Mouse (Mus musculus): Measurements from ENCODE around the gene Dbn1. TPM values are rescaled to one million over a fixed set of nuclear protein-coding genes. Genes with fewer than 3 reads are reported as not detected.

Dbn1 gene
- 103 and 109 TPM in 2 replicates for polyA plus RNA-seq (2015; fragmentation: Nextera tagmentation; extraction: Ambion mirVana)

DNA sequence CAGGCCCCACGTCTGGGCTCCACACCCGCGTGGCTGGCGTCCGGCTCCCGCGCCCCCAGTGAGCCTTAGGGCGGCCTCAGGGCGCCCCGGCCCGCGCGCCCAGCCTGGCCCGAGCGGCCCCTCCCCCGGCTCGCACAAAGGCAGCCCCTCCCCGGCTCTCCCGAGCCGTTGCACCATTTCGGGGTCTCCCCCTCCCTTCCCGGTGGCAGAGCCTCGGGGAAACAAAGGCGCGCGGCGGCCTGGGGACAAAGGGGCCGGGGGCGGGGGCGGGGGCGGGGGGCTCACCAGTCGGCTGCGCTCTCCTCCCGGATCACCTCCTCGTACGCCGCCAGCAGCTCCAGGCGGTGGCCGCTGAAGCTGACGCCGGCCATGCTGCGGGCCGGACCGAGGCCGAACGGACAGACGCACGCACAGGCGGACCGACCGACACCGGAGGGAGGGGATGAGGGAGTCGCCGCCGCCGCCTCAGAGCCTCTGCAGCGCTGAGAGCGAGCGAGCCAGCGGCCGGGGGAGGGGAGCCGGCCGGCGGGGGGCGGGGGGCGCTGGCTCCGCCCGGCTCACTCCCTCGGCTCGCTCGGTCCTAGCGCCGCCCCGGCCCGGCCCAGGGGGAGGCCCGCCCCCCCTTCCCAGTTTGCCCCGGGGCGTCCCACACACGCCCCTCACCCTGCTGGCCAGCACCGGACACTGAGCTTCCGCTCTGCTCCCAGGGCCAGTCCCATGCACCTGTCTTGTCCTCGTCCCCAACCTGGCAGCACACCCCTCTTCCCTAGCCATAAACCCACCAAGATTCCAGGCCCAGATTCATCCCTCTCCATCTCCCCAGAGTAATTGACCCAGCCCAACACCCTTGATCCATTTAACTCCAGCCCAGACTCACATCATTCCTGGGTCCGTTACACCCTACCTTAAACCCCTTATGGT is at the start of gene Dbn1:
TSS of gene Dbn1 (minus strand) at position 534 of the 921 bp plus-strand sequence.
- Histone ChIP-seq H3K9me3 (no peaks in the 10 kb centered on the region), H3K27ac (peak within 1 kb of the TSS; percentile 83), H3K36me3 (no peaks in the 10 kb centered on the region), H3K4me2 (replicated peaks) (peak within 1 kb of the TSS; percentile 82), H3K4me3 (replicated peaks) (peak within 1 kb of the TSS; percentile 73), H3K9ac (peak within 1 kb of the TSS; percentile 96), H3K27me3 (replicated peaks) (no peaks in the 10 kb centered on the region), H3K4me1 (replicated peaks) (peaks cover 51% of the 10 kb centered on the region)
- ATAC-seq: peak; percentile 86
- WGBS: 1% methylated on average over 75 of the region's 83 CpGs

DNA sequence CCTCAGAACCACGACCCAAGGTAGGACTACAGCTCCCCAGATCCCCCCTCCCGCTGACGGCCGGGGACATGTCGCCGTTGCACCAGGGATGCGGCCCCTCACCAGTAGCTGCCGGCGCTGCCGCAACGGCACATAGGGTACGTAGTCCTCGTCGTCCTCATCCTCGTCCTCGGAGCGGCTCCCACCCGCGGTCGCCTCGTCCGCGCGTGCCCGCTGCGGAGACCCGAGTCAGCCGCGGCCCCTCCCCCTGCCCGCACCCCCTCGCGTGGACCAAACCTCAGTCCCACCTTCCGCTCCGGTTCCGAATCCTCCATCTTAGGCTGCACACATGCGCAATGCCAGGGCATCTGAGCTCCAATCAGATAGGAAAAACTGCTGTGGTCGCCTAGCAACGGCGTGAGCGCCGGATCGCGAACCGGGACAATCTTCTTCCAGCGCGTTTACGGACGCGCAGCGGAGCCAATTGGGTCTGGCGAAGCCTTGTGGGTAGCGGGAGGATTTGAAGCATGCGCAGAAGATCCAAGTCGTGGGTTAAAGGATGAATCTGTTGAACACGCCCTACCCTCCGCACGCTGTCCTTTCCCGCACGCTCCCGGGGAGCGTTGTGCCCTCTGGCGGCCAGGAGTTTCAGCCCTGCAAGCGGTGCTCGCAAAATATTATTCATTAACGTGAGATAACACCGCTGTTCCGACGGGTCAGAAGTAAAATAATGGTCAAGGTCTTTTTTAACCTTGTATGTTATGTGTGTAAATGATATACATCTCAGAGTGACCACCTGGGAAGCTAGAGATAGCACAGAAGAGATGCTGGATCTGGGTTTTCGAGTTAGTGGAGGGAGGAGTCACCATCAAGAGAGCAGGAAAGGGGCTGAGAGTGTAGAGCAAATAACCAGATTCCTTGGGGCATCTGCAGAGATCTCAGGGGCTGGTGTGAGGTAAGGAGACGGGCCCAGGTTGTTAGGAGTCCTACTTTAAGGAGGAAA is 48.6 kb upstream of the Dbn1 start, which contains the start of gene Ddx41:
TSS of gene Ddx41 (minus strand) at position 465 of the 982 bp plus-strand sequence.
- no peaks in the 10 kb centered on the region for H3K27me3 ChIP-seq (replicated peaks)
- H3K27ac ChIP-seq: 0 out of 2 replicates have a peak within 1 kb of the TSS, but pooled peaks have one; percentile 56
- H3K4me2 ChIP-seq (replicated peaks): peak within 1 kb of the TSS; percentile 87
- H3K36me3 ChIP-seq: peaks cover 41% of the 10 kb centered on the region
- peak; percentile 99 for ATAC-seq
- peaks cover 8% of the 10 kb centered on the region for H3K4me1 ChIP-seq (replicated peaks)
- peak within 1 kb of the TSS; percentile 84 for H3K9ac ChIP-seq
- peak within 1 kb of the TSS; percentile 94 for H3K4me3 ChIP-seq (replicated peaks)
- no peaks in the 10 kb centered on the region for H3K9me3 ChIP-seq
- WGBS: under 1% methylated on average over 70 of the region's 70 CpGs

- ATAC-seq: no peak; the same call in 1 of the 2 replicates
- peaks cover 39% of the 10 kb centered on the region for H3K36me3 ChIP-seq
- H3K27ac ChIP-seq: 0 out of 2 replicates have a peak overlapping the region, but pooled peaks have one; percentile 56
- peak overlapping the region; percentile 87 for H3K4me2 ChIP-seq (replicated peaks)
- H3K27me3 ChIP-seq (replicated peaks): no peaks in the 10 kb centered on the region
- no peaks in the 10 kb centered on the region for H3K9me3 ChIP-seq
- H3K9ac ChIP-seq: peak overlapping the region; percentile 84
- WGBS: 17% methylated on average over 17 of the region's 17 CpGs
- peaks cover 8% of the 10 kb centered on the region for H3K4me1 ChIP-seq (replicated peaks)
- H3K4me3 ChIP-seq (replicated peaks): peak overlapping the region; percentile 94
Measured at GRCm38 (mm10) chr13:55535796-55536193, 47.9 kb upstream of the Dbn1 start.

- Histone ChIP-seq H3K27me3 (replicated peaks) (no peaks in the 10 kb centered on the region), H3K4me3 (replicated peaks) (peak overlapping the region; percentile 94), H3K36me3 (peaks cover 44% of the 10 kb centered on the region), H3K9ac (no peak overlapping the region), H3K9me3 (no peaks in the 10 kb centered on the region), H3K4me2 (replicated peaks) (peak overlapping the region; percentile 87), H3K4me1 (replicated peaks) (peaks cover 8% of the 10 kb centered on the region), H3K27ac (no peak overlapping the region)
- no peak for ATAC-seq
- WGBS: 92% methylated on average over 15 of the region's 15 CpGs
Measured at GRCm38 (mm10) chr13:55535191-55535590, 47.3 kb upstream of the Dbn1 start.

- ATAC-seq: no peak
- H3K4me1 ChIP-seq (replicated peaks): no peaks in the 10 kb centered on the region
- H3K27me3 ChIP-seq (replicated peaks): no peaks in the 10 kb centered on the region
- WGBS: 74% methylated on average over 8 of the region's 8 CpGs
- no peak within 1 kb of the TSS for H3K27ac ChIP-seq
- H3K4me3 ChIP-seq (replicated peaks): no peak within 1 kb of the TSS
- no peaks in the 10 kb centered on the region for H3K9me3 ChIP-seq
- no peak within 1 kb of the TSS for H3K9ac ChIP-seq
- H3K4me2 ChIP-seq (replicated peaks): no peak within 1 kb of the TSS
- peaks cover 39% of the 10 kb centered on the region; the same call in 1 of the 2 replicates for H3K36me3 ChIP-seq
Measured at GRCm38 (mm10) chr13:55529198-55529915, 41.4 kb upstream of the Dbn1 start, which contains the start of gene Dok3. Gene Dok3 (minus strand): TSS chr13:55529296.

DNA sequence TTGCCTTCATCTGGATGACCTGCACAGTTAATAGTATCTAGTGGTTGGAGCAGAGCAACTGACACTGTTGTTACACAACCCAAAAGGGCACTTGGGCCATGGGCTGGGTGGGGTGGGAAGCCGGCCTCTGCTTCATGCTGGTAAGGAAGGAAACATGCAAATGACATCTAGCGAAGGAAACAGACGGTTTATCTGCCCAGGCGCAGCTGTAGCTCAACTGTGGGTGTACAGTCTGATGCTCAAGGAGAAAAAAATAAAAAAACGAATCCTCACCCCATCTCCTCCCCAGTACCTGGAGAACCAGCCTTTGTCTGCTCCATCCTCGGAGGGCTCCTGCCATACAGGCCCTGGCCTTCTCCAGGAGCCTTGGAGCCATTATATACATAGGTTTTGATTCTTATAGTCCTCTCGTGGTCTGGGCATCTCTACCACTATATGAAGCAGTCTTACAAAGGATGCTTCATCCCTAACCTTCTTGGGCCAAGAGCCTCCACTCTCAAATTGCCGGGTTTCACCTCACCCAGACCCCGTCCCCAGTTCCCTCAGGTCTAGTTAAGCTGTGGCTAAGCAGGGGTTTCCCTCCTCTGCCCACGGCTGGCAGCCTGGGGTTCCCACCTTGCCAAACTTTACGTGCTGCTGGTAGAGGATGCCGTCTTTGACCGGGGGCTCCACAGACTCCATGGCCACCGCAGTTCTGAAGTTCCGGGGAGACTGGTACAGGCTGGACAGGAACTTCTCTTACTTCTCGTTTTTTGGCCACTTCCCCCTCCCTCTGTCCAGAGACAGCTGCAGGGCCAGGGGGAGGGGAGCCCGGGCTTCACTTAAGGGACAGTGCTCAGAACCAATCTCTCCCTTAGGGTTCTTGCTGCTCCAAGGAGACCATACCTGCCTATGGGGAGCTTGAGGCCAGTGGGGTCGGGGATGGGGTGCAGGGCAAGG is 40.2 kb upstream of the Dbn1 start:
- Histone ChIP-seq H3K27ac (no peak overlapping the region), H3K36me3 (peaks cover 30% of the 10 kb centered on the region; the same call in 1 of the 2 replicates), H3K4me1 (replicated peaks) (no peaks in the 10 kb centered on the region; the same call in 1 of the 2 replicates), H3K9ac (no peak overlapping the region), H3K4me2 (replicated peaks) (no peak overlapping the region), H3K4me3 (replicated peaks) (no peak overlapping the region), H3K27me3 (replicated peaks) (no peaks in the 10 kb centered on the region), H3K9me3 (no peaks in the 10 kb centered on the region)
- 78% methylated on average over 18 of the region's 18 CpGs for WGBS
- no peak for ATAC-seq

DNA sequence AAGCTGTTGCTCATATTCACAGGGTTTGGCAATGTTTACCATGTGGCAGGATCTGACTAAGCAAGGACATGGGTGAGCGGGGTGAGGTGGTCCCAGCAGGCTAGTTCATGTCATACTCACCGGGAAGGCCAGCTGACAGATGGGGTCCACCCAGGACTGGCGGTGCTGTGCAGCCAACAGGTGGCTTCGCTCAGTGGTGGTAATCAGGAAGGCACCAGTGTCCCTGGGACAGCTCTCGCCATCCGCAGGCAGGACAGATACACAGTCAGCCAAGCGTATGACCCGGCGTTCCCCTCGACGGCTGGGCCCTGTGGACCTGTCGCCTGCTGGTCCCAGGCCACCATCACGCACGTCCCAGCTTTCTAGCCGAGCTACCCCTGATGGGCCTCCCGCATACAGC is 39.3 kb upstream of the Dbn1 start:
- ATAC-seq: no peak
- WGBS: 89% methylated on average over 16 of the region's 16 CpGs
- Histone ChIP-seq H3K36me3 (peaks cover 25% of the 10 kb centered on the region; the same call in 1 of the 2 replicates), H3K4me2 (replicated peaks) (no peak overlapping the region), H3K9me3 (no peaks in the 10 kb centered on the region), H3K4me1 (replicated peaks) (no peaks in the 10 kb centered on the region; the same call in 1 of the 2 replicates), H3K9ac (no peak overlapping the region), H3K27ac (no peak overlapping the region), H3K27me3 (replicated peaks) (no peaks in the 10 kb centered on the region), H3K4me3 (replicated peaks) (no peak overlapping the region)

DNA sequence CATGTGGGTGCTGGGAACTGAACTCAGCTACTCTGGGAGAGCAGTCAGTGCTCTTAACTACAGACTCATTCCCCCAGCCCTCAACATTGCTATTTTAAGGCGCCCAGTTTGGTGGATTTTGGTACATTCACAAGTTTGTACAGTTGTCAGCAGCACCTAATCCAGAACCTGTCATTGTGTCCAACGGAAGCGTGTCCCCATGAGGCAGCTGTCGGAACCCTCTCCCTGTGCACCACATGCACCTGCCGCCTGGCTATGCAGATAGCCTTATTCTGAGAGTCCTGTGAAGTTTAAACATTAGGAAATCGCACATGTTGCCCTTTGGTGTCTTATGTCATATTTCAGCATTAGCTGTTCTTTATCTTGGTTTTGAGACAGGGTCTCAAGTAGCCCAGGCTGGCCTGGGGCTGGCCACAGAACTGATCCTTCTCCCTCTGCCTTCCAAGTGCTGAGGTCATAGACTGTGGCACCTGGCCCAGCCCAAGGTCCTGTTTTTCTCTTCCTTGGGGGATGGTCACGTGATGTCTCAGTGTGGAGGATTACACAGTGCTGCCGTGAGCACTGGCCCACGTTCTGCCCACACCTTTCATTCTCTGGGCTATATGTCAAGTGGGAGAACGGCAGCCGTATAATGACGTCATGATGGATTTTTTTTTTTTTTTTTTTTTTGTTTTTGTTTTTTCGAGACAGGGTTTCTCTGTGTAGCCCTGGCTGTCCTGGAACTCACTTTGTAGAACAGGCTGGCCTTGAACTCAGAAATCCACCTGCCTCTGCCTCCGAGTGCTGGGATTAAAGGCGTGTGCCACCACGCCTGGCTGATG is 38.0 kb upstream of the Dbn1 start:
- Histone ChIP-seq H3K27ac (no peak overlapping the region), H3K9ac (no peak overlapping the region), H3K4me2 (replicated peaks) (no peak overlapping the region), H3K27me3 (replicated peaks) (no peaks in the 10 kb centered on the region), H3K4me1 (replicated peaks) (no peaks in the 10 kb centered on the region; the same call in 1 of the 2 replicates), H3K9me3 (no peaks in the 10 kb centered on the region), H3K36me3 (peaks cover 15% of the 10 kb centered on the region; the same call in 1 of the 2 replicates), H3K4me3 (replicated peaks) (no peak overlapping the region)
- ATAC-seq: no peak
- 70% methylated on average over 16 of the region's 16 CpGs for WGBS

DNA sequence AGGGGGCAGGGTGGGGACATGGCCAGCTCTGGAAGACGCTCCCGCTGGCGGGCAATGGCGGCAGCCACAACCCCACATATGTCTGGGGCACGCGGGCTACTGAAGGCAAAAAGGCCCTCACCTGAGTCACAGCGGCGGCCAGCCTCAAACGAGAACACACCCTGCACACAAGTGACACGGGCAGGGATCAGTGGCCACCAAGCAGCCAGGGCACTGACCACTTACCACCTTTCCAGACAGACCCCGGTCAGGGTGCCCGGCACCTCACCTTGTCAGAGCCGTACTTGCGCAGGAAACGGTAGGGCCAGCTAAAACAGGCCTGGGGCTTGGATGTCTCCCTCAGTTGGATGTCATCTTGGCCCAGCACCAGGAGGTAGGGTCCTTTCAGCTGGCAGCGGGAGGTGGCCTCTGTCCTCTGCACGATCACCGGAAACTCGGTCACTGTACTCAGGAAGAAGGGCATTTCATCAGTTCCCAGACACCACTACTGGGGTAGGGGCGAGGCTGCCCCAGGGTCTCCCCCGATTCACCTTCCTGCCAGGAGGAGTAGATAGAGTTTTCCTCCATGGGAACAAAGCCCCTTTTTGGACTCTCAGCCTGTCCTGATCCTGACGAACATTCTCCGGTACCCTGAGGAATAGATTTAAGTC is 36.2 kb upstream of the Dbn1 start:
- no peak for ATAC-seq
- H3K9ac ChIP-seq: no peak overlapping the region
- WGBS: 89% methylated on average over 23 of the region's 23 CpGs
- H3K4me2 ChIP-seq (replicated peaks): no peak overlapping the region
- no peaks in the 10 kb centered on the region; the same call in 1 of the 2 replicates for H3K4me1 ChIP-seq (replicated peaks)
- no peaks in the 10 kb centered on the region for H3K27me3 ChIP-seq (replicated peaks)
- no peak overlapping the region for H3K27ac ChIP-seq
- no peaks in the 10 kb centered on the region for H3K9me3 ChIP-seq
- no peak overlapping the region for H3K4me3 ChIP-seq (replicated peaks)
- H3K36me3 ChIP-seq: no peaks in the 10 kb centered on the region

Measured in intestine, embryonic 15.5 days (tissue).